Mouse (Mus musculus) c-Kit-positive CD71-positive TER-119-positive erythroid progenitor cells, embryonic 14.5 days (primary cell): Measurements from ENCODE around the gene Tmpo.

Experiments used
- DNase-seq: peaks from one replicate; pipeline ENCODE4 v3.0.0-alpha.2; 2013; ENCODE audit warnings: low spot score

Tmpo gene

DNA sequence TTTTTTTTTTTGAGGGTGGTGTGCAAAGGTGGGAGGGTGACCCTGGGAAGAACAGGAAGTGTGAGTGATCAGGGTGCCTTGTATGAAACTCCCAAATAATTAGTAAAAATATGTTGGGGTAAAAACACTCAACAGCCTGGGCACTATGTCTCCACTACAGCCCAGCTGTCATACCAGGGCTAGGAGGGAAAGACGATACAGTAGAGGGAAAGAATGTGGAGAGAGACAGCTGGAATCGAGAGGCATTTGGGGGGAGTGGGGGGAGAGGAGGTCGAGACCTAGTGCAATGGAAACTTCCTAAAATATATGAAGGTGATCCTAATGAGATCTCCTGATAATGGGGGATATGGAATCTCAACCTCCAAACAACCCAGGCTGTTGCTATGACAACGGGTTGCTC lies 71.3 kb downstream of the Tmpo start:
- no peak for DNase-seq

DNA sequence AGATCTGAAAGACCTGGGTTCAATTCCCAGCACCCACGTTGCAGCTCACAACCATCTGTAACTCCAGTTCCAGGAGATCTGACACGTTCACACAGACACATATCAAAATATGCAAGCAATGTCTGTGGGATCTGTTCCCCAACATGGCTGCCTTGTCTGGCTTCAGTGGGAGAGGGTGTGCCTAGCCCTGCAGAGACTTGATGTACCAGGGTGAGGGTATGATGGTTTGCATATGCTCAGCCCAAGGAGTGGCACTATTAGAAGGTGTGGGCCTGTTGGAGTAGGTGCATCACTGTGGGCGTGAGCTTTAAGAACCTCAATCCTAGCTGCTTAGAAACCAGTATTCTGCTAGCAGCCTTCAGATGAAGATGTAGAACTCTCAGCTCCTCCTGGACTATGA lies 75.1 kb downstream of the Tmpo start:
- DNase-seq: no peak

DNA sequence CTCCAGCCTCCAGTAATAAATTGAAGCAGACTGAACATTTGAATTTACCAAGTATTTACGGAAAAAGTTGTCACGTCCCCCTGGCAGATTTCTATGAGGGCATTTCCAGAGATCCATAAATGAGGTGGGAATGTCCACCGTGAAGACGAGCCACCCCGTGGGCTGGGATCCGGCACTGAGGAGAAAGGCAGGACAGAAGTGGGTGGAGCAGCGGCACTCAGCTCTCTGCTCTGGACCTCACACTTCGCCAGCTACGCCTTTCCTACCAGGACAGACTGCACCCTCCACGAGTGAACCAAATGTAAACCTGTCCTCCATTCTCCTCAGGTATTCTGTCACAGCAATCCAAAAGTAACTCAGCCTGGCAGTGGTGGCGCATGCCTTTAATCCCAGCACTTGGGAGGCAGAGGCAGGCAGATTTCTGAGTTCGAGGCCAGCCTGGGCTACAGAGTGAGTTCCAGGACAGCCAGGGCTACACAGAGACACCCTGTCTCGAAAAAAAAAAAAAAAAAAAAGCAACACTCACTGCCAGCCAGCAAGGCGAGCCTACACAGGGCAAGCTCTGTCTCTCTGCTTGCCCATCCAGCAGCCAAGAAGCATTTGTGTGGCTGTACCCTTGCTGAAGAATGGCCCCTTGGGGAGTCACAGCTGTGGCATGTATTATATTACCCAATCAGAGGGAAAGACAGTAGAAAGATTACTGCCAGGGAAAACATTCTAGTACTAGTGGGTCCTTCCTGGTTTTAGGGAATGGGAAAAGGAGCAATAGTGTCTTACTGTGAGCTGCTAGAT lies 78.1 kb downstream of the Tmpo start:
- no peak for DNase-seq

DNA sequence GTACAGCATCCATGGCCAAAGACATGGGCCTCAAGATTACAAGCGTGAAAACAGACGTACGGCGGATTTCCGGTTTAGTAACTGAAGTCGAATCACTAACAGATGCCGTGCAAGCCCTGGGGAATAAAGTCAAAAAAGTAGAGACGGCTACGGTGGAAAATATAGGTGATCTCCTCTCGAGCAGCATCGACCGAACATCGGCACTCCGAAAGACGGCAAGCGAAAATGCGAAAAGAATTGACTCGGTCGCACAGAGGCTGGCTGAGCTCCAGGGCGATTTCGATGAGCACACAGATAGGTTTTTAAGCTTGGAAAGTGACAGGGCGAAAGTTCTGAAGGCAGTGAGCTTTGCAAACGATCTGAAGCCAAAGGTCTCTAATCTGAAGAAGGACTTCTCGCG lies 79.2 kb downstream of the Tmpo start:
- no peak for DNase-seq

DNA sequence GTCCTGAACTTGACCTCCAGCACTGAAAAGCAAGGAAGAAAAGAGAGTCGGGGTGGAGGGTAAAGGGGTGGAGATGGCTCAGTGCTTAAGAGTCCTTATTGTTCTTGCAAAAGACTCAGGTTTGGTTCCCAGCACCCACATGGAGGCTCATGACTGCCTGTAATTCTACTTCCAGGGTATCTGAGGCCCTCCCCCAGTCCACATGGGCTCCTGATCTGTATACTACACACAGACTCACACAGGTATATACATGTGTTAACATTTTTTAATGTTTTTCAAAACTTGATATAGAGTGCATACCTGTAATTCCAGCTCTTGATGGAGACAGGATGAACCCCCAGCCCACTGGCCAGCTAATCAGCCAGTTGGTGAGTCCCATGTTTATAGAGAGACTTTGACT lies 81.0 kb downstream of the Tmpo start:
- no peak for DNase-seq

DNA sequence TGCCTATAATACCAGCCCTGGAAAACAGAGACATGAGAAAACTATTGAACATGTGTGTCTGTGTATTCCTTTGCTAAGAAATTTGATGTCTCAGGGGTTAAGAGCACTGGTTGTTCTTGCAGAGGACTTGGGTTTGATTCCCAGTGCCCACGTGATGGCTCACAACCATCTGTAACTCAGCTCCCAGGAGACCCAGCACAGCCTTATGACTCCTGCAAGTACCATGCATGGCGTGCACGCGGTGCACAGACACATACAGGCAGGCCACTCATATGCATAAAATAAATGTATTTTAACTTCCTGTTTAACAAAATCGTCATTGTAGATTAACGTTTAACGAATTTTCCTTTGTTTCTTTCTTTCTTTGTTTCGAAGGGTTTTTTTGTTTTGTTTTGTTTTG lies 83.1 kb downstream of the Tmpo start:
- DNase-seq: no peak
